Mouse (Mus musculus) CD4-positive, CD25-positive, alpha-beta regulatory T cell, adult 2 months (primary cell): ENCODE measurements at regions not wholly inside any gene's neighbourhood (a gene's known extent, or its start where the extent isn't known, plus 50 kb on each side); places are given as distances from the start of the nearest gene placed in this dataset.

Experiments used
- DNase-seq: peaks from one replicate; pipeline ENCODE4 v3.0.0-alpha.2; 2012; ENCODE audit warnings: low read depth, low spot score

DNA sequence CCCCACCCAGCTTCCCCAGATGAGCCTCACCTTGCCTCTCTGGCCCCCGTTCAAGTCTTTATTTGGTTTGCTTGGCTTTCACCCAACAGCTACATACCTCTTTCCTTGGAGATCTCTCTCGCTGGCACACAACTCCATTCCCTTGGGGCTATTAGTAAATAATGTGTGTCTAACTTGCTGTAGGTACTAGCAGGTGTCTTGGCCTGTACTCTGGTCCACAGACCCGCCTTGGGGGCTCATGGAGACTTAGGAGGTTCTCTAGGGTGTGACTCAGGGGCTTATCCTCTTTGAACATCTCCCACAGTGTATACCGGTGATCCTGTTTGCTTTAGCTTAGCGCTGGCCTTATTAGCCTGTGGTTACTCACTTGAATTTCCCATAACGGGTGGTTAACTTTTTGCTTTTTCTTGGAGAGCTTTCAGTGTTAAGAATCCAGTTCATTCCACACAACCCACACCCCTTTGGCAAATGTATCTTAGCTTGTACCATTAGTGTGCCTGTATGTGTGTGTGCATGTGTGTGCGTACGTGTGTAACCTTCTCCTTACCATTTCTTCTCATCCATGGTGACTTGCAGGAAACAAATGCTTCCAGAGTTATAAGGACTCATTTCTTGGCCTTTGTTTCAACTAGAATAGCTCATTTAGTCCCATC lies 67.3 kb upstream of the Map4k3 start:
- no peak for DNase-seq

DNA sequence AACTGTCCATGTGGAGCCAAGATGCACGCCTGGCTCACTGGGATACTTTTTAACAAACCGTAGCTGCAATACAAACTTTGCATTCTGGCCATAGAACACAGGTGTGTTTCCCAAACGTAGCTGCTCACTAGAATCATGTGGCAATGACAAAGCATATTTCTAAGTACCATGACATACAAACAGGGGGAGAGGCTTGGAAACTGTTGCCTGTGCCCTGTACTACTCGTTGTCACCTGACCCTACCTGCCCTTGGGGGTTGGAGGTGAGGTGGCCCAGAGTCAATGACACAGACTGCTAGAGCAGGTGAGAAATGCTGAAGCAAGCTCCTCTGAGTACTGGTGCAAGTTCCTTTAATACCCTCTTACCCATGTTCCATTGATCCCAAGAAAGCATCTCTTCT lies 64.3 kb upstream of the Map4k3 start:
- no peak for DNase-seq

DNA sequence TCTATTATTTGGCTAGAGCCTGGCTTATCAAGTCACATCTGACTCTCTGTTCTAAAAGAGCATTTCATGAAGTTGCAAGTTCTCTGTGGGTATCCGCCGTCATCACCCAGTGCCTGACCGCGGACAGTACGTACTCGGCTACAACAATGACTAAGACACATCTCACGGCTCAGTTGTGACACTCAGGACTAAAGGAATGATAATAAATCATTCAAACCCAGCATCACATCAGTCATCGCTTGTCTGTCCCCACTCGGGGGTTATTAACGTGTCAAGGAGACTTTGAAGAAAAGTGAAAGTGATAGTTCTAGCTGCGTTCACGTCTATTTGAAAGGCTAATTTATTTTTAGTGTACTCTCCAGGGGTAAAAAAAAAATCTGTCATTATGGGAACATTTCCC lies 61.4 kb upstream of the Map4k3 start:
- peak; percentile 22 for DNase-seq

DNA sequence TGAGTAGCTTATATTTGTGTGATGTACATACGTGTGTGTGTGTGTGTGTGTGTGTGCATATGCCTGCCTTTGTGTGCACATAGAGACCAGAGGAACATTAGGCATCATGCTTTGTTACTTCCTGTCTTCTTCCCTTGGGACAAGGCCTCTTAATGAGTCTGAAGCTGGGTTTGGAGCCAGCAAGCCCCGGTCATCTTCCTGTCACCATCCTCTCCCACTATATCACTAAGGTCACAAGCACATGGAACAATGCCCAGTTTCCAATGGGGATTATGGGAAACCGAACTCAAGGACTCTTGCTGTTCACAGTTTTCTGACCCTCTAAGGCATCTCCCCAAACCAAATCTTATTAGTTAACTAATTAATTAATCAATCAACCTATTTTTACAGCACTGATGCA lies 60.7 kb upstream of the Map4k3 start:
- DNase-seq, result no peak

DNA sequence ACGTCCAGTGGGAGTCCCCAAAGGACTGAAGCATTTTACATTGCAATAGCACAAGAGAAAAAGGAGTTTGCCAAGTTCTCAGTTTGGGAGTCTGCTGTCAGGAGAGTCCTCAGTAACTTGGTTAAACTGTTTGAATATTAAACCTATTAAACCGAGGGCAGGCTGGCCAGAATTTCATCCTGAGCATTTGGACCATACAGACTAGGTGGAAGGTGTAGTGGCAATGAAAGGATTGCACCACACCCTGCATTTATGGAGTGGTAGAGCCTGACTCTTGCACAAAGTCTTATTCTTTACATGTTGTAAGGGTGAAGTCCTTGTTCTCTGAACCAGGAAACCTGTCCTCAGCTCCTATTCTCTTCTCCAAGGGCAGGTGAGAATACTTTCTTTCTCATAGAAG lies 58.6 kb upstream of the Map4k3 start:
- no peak for DNase-seq

DNA sequence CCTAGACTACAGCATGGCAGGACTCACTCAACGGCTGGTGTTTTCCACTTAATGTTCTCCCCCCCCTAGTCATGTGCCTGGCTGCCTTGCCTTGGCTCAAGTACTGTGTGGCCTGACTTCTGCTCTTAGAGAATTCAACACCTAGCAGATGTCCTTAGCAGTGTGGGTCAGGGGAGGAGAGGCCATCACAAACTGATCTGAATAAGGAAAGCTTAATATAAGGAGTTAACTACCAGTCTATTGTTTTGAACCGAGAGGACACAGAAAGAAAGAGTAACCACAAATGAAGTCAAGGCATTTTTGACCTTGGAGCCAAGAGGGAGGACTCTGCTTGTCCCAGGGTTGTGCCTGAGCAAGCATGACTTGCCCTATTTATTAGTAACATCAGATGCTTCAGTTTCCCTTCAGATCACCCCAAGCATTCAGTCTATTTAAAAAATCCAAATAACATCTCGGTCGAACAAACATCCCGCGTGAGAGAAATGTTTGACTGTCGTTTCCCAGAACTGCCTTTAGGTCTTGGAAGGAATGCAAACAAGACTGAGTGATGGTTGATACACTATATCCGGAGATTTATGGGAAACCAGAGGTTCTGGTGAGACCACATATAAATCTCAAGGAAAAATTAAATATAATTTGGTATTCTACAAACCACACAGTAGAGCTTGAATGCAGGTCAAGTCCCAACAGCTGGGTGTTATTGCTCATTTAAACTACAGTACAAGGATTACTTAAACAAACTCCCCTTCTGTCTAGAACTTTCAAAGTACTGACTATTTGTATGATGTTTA lies 58.0 kb upstream of the Map4k3 start:
- no peak for DNase-seq

DNA sequence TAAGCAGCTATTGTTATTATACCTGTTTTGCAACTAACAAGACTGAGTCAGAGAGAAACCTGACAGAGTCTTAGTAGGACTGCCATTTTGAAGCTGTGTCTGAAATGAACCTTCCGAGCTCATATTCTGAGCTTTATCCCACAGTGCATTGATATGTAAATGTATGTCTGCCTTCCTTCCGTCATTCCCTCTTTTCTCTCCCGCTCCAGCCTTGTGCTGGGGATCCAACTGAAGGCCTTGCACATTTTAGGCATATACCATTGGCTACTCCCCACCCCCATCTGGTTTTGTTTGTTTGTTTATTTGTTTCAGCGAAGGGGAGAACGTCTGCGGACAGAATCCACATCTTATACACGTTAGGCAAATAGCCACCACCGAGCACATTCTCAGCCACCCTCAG lies 57.2 kb upstream of the Map4k3 start:
- DNase-seq, result no peak

DNA sequence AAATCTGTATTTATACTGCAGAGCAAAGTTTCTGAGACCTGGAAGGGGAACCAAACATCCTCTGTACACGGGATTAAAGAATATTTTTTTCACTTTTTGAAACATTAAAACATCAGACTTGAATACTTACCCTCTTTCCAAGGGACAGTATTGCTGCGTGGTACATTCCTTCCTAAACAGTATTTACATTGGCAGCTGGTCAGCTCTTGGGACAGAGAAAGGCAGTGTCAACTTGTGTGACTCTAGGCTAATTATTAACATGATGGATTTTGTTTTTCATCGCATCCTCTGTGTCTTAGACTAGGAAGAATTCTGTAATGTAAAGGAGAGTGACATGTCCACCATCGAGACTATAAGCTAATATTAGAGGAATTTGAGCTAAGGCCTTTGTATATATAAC lies 56.8 kb upstream of the Map4k3 start:
- DNase-seq, result no peak

DNA sequence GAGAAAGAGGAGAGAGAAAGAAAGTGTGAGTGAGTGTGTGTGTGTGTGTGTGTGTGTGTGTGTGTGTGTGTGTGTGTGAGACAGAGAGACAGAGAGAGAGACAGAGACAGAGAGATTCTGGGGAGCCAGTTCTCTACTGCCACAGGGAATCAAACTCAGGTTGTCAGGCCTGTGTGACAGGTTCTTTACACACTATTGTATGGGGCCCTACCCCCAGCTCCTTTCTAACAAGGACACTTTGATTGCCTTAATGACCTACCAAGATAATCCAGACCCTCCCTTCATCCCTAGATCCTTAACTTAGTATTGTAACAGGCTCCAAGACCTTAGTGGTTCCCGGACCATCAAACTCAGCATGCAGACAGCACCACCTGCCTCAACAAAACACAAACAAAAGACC lies 53.9 kb upstream of the Map4k3 start:
- no peak for DNase-seq

DNA sequence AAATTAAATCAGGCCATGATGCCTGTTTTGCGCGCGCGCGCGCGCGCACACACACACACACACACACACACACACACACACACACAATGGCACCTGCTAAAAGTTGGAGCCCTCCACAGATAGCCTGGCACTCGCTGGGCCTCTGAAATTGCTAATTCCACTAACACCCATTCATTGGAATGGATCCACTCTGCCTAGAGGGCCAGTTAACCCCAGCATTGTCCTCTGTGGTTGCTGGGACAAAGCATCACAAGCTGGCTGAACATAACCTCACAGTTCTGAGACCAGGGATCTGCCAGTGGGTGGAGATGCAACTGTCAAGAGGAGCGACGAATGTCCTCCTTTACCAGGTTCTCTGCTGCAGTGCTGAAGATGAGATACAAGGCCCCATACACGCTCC lies 53.3 kb upstream of the Map4k3 start:
- no peak for DNase-seq

DNA sequence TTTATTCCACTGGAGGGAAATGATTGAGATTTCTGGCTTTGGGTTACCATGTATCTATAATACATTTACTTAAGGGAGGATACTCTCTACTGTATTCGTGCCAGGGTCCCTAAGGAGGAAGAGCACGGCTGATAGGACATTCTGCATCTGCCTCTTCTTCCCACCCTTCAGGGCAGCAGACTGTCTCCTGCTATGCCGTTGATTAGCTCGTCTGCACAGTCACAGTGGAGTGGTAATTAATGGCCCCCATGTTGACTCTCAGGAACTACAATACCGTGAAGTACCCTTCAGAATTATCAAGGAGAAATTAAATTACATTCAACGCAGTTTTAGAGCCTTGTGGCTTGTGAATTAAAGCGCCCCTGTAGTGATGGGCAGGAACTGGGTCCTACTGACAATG lies 52.0 kb upstream of the Map4k3 start:
- no peak for DNase-seq

DNA sequence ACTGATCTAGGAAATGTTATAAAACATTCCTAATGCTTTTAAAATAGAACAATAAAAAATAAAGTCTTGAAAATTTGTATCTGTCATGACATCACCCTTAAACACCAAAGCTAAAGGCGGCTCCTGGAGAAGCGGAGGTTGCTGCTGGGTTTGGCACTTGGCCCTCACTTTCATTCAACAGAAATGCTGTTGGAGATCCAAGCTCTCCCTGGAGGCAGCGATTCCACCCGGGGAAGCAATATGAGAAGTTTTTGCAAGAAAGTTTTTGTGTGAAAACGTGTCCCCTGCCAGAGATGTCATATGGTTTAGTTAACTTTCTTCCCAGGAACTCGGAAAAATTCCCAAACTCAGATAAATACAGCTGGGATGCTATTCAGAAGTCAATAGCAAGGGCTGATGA lies 51.5 kb upstream of the Map4k3 start:
- no peak for DNase-seq
